Mouse (Mus musculus) lung, adult 2 months (tissue): ENCODE results near the gene Upk1a.

Source experiments
- CTCF ChIP-seq: fragments of 200-500 bp; IDR thresholded peaks from 2 replicates; pipeline ENCODE4 v1.5.1; 2011; ENCODE audit warnings: mild to moderate bottlenecking, low read length, control low read depth; ENCODE audit not compliant: insufficient read depth
- POLR2A ChIP-seq: fragments of 200-500 bp; IDR thresholded peaks from 2 replicates; pipeline ENCODE4 v1.6.1; 2011; ENCODE audit warnings: low read depth, mild to moderate bottlenecking, control low read depth, low read length, borderline replicate concordance; ENCODE audit errors: extremely low read depth

- TF ChIP-seq CTCF (no peak), POLR2A (no peak)
Observed at GRCm38 (mm10) chr7:30635752-30636151, 23.1 kb upstream of the Upk1a start, which contains the start of gene Etv2.
